26 mouse cellular contexts compared by ENCODE assay signal in the genomic region with DNA sequence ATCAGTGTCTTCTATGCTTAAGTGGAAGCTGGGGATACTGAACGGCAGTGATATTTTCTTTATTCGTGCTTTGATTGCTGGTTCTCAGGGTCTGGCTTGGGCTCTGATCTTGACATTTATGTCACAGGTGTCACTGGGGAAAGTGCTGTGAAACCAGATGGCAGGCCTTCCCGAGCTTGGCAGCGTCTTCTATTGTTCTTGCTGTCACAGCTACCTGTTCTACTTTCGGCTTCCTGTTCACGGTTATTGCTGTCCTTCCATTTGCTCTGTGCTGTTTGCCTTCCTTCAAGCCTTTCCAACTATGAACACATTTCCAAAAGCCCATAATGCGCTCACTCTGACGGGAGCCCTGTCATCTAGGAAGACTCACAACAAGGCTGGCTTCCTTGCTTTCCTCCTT. TPM values are rescaled to one million over a fixed set of nuclear protein-coding genes. Genes with fewer than 3 reads are reported as not detected.
DNase-seq lines count a peak whose midpoint lies in the region; ATAC-seq and TF ChIP-seq lines count a peak whose summit lies in the region.
"Had no signal": no experiment of that assay in that cellular context is flagged by ENCODE, and none has a peak within 500 bp of the region (broad histone marks: within the 10 kb centered on the region; RNA-seq: fewer than 3 reads in every experiment).

No protein-coding gene starts in this region.

- no peaks in the 10 kb centered on the region for H3K36me3 ChIP-seq in forebrain, postnatal 0 days (ENCODE audit: insufficient read depth)
- H3K36me3 ChIP-seq in forebrain, embryonic 16.5 days (ENCODE audit: control insufficient read depth, insufficient read depth): no peaks in the 10 kb centered on the region
- no peaks in the 10 kb centered on the region for H3K36me3 ChIP-seq in forebrain, embryonic 10.5 days (replicated peaks)
- H3K36me3 ChIP-seq: embryonic facial prominence, embryonic 13.5 days; heart, embryonic 15.5 days; hindbrain, embryonic 13.5 days; liver, embryonic 13.5 days; midbrain, embryonic 13.5 days; neural tube, embryonic 12.5 days; stomach, embryonic 15.5 days had no signal

- no peak for ATAC-seq in forebrain, postnatal 0 days
- no peak for ATAC-seq in forebrain, embryonic 16.5 days
- ATAC-seq: forebrain, embryonic 13.5 days; midbrain, embryonic 13.5 days had no signal

- no peak overlapping the region for H3K9ac ChIP-seq in forebrain, postnatal 0 days
- no peak overlapping the region for H3K9ac ChIP-seq in forebrain, embryonic 16.5 days (replicated peaks; ENCODE audit: low read depth, low read length)
- H3K9ac ChIP-seq: embryonic facial prominence, embryonic 13.5 days; forebrain, embryonic 13.5 days; heart, embryonic 15.5 days; hindbrain, embryonic 13.5 days; liver, embryonic 13.5 days; lung, embryonic 14.5 days; midbrain, embryonic 13.5 days; neural tube, embryonic 12.5 days; stomach, embryonic 15.5 days had no signal

- no peak overlapping the region for H3K4me2 ChIP-seq in forebrain, postnatal 0 days (ENCODE audit: low read depth)
- no peak overlapping the region for H3K4me2 ChIP-seq in forebrain, embryonic 16.5 days (ENCODE audit: low read length)
- H3K4me2 ChIP-seq: embryonic facial prominence, embryonic 13.5 days; forebrain, embryonic 13.5 days; heart, embryonic 15.5 days; hindbrain, embryonic 13.5 days; liver, embryonic 13.5 days; lung, embryonic 14.5 days; midbrain, embryonic 13.5 days; neural tube, embryonic 12.5 days; stomach, embryonic 15.5 days had no signal

- no peak for TF ChIP-seq CTCF in forebrain, postnatal 0 days (IDR thresholded peaks at IDR 0.05; ENCODE audit: low read depth)
- TF ChIP-seq CTCF in olfactory bulb, adult 2 months (IDR thresholded peaks at IDR 0.05; ENCODE audit: insufficient read depth, low read depth, low read length): no peak

- intact Hi-C loops in left cerebral cortex, postnatal 4 days (cut with DNase I): no loop called here

- peak overlapping the region; percentile 22; the same call in 1 of the 2 replicates for H3K27ac ChIP-seq in forebrain, postnatal 0 days (ENCODE audit: low read depth, low read length)
- no peak overlapping the region for H3K27ac ChIP-seq in forebrain, embryonic 16.5 days (ENCODE audit: low read length)
- 0 out of 2 replicates have a peak overlapping the region, but pooled peaks have one; percentile 15 for H3K27ac ChIP-seq in olfactory bulb, adult 2 months (ENCODE audit: insufficient read depth, low read depth, low read length)
- no peak overlapping the region; the same call in 1 of the 2 replicates for H3K27ac ChIP-seq in forebrain, embryonic 10.5 days
- H3K27ac ChIP-seq: embryonic facial prominence, embryonic 13.5 days; forebrain, embryonic 13.5 days; heart, embryonic 15.5 days; hindbrain, embryonic 13.5 days; kidney, postnatal 0 days; liver, embryonic 13.5 days; midbrain, embryonic 13.5 days; neural tube, embryonic 12.5 days; stomach, embryonic 15.5 days had no signal

- peak; percentile 38 for DNase-seq in forebrain, postnatal 0 days
- DNase-seq in left cerebral cortex, postnatal 4 days: peak; percentile 42
- no peak for DNase-seq in left cerebral cortex, adult 11 months (ENCODE audit: low spot score)
- peak; percentile 98 for DNase-seq in cerebellum, adult 9-11 months
- no peak for DNase-seq in right cerebral cortex, adult 18-20 months
- DNase-seq in forebrain, embryonic 10.5 days (ENCODE audit: extremely low spot score, low spot score): no peak
- DNase-seq: embryo, embryonic 11 days; gastrocnemius, postnatal 25 days; heart, adult 18-20 months; heart, postnatal 36 days; liver, embryonic 13.5 days; lung, embryonic 14.5 days; thymus, adult 18-20 months; thymus, postnatal 36 days had no signal

- H3K4me3 ChIP-seq in forebrain, postnatal 0 days (ENCODE audit: low read depth, low read length): no peak overlapping the region
- H3K4me3 ChIP-seq in forebrain, embryonic 16.5 days (replicated peaks; ENCODE audit: low read length): no peak overlapping the region
- H3K4me3 ChIP-seq in olfactory bulb, adult 2 months (ENCODE audit: insufficient read depth, low read depth, low read length): no peak overlapping the region
- no peak overlapping the region for H3K4me3 ChIP-seq in forebrain, embryonic 10.5 days
- H3K4me3 ChIP-seq: embryonic facial prominence, embryonic 13.5 days; erythroblast, embryonic 14.5 days; forebrain, embryonic 13.5 days; heart, embryonic 15.5 days; hindbrain, embryonic 13.5 days; liver, embryonic 13.5 days; midbrain, embryonic 13.5 days; neural tube, embryonic 12.5 days; stomach, embryonic 15.5 days had no signal

- no peaks in the 10 kb centered on the region for H3K4me1 ChIP-seq in forebrain, postnatal 0 days (ENCODE audit: insufficient read depth)
- H3K4me1 ChIP-seq in forebrain, embryonic 16.5 days (replicated peaks; ENCODE audit: control insufficient read depth, insufficient read depth, low read length): no peaks in the 10 kb centered on the region
- H3K4me1 ChIP-seq in olfactory bulb, adult 2 months (ENCODE audit: control insufficient read depth, insufficient read depth, low read length): peaks cover 6% of the 10 kb centered on the region; the same call in 1 of the 2 replicates
- H3K4me1 ChIP-seq in forebrain, embryonic 10.5 days: peaks cover 3% of the 10 kb centered on the region
- H3K4me1 ChIP-seq: embryonic facial prominence, embryonic 13.5 days; forebrain, embryonic 13.5 days; hindbrain, embryonic 13.5 days; liver, embryonic 13.5 days; neural tube, embryonic 12.5 days; stomach, embryonic 15.5 days had no signal

- WGBS in forebrain, postnatal 0 days: 68% methylated on average over 8 of the region's 8 CpGs
- 68% methylated on average over 8 of the region's 8 CpGs for WGBS in forebrain, embryonic 16.5 days
- WGBS in olfactory bulb, adult 2 months: 69% methylated on average over 8 of the region's 8 CpGs
- WGBS in forebrain, embryonic 10.5 days: 86% methylated on average over 8 of the region's 8 CpGs

- H3K27me3 ChIP-seq in forebrain, postnatal 0 days (ENCODE audit: insufficient read depth, low read length): no peaks in the 10 kb centered on the region
- H3K27me3 ChIP-seq in forebrain, embryonic 16.5 days (replicated peaks; ENCODE audit: control insufficient read depth, insufficient read depth, low read length): no peaks in the 10 kb centered on the region
- no peaks in the 10 kb centered on the region for H3K27me3 ChIP-seq in forebrain, embryonic 10.5 days (ENCODE audit: poor library complexity, severe bottlenecking)
- H3K27me3 ChIP-seq: embryonic facial prominence, embryonic 13.5 days; forebrain, embryonic 13.5 days; heart, embryonic 15.5 days; hindbrain, embryonic 13.5 days; liver, embryonic 13.5 days; midbrain, embryonic 13.5 days; neural tube, embryonic 12.5 days; stomach, embryonic 15.5 days had no signal

- TF ChIP-seq POLR2A in olfactory bulb, adult 2 months (IDR thresholded peaks at IDR 0.05; ENCODE audit: insufficient read depth, low read depth, low read length): no peak

- no peaks in the 10 kb centered on the region for H3K9me3 ChIP-seq in forebrain, postnatal 0 days (ENCODE audit: low read length)
- no peaks in the 10 kb centered on the region for H3K9me3 ChIP-seq in forebrain, embryonic 16.5 days (ENCODE audit: control insufficient read depth, low read length)
- H3K9me3 ChIP-seq in forebrain, embryonic 10.5 days: no peaks in the 10 kb centered on the region
- H3K9me3 ChIP-seq: embryonic facial prominence, embryonic 13.5 days; forebrain, embryonic 13.5 days; heart, embryonic 15.5 days; hindbrain, embryonic 13.5 days; liver, embryonic 13.5 days; midbrain, embryonic 13.5 days; neural tube, embryonic 12.5 days; stomach, embryonic 15.5 days had no signal

RNA-seq across cellular contexts. Expression of a gene that starts 37.9 kb away (rescaled TPM):
- total RNA-seq in forebrain, postnatal 0 days (2014; rRNA removed): 91.5 and 101 TPM in 2 replicates
- polyA plus RNA-seq in forebrain, postnatal 0 days (2015; fragmentation: Nextera tagmentation; extraction: Ambion mirVana): 32.7 and 50.1 TPM in 2 replicates
- 35.2 and 42.8 TPM in 2 replicates for polyA plus RNA-seq in forebrain, embryonic 16.5 days (2015; fragmentation: Nextera tagmentation; extraction: Ambion mirVana)
- total RNA-seq in left cerebral cortex, postnatal 4 days (2021): 100 to 1,000 TPM; 227 TPM
- 70.0 TPM in 1 of 2 replicates, not detected in the other for polyA plus RNA-seq in olfactory bulb, adult 2 months (2012; ENCODE audit: insufficient read depth, insufficient read length, low replicate concordance, missing spikeins)
- 2.2 and 2.7 TPM in 2 replicates for polyA plus RNA-seq in forebrain, embryonic 10.5 days (2016; fragmentation: Nextera tagmentation; extraction: Ambion mirVana)
- total RNA-seq: megakaryocyte, adult 5-6 weeks had no signal
- polyA plus RNA-seq: erythroblast, embryonic 14.5 days had no signal

Comparison
In these comparisons a context has a peak if more than half of its experiments do, and no peak if none do; other contexts are left out.
1. DNase-seq: peak in forebrain, postnatal 0 days (single experiment), left cerebral cortex, postnatal 4 days (single experiment) and cerebellum, adult 9-11 months (single experiment); none in left cerebral cortex, adult 11 months (single experiment), right cerebral cortex, adult 18-20 months (single experiment) and forebrain, embryonic 10.5 days (single experiment).
2. H3K27ac ChIP-seq: peak in forebrain, postnatal 0 days (single experiment) and olfactory bulb, adult 2 months (single experiment); none in forebrain, embryonic 16.5 days (single experiment) and forebrain, embryonic 10.5 days (single experiment).